Mouse (Mus musculus): Measurements from ENCODE around the gene H2afz. TPM values are rescaled to one million over a fixed set of nuclear protein-coding genes. Genes with fewer than 3 reads are reported as not detected.
A peak's percentile ranks its signal among the peaks of the same experiment; 100 is the strongest.

Gene H2afz
- 1,732 and 2,078 TPM in 2 replicates for total RNA-seq (2012; rRNA removed)
- 1,000 to 10,000 TPM; 1,006 to 3,472 TPM for polyA plus RNA-seq (2012; ENCODE audit: insufficient read depth in 1 of 2, insufficient read length in 2 of 2, low read depth in 1 of 2, low replicate concordance in 2 of 2, missing spikeins in 1 of 2)

DNA sequence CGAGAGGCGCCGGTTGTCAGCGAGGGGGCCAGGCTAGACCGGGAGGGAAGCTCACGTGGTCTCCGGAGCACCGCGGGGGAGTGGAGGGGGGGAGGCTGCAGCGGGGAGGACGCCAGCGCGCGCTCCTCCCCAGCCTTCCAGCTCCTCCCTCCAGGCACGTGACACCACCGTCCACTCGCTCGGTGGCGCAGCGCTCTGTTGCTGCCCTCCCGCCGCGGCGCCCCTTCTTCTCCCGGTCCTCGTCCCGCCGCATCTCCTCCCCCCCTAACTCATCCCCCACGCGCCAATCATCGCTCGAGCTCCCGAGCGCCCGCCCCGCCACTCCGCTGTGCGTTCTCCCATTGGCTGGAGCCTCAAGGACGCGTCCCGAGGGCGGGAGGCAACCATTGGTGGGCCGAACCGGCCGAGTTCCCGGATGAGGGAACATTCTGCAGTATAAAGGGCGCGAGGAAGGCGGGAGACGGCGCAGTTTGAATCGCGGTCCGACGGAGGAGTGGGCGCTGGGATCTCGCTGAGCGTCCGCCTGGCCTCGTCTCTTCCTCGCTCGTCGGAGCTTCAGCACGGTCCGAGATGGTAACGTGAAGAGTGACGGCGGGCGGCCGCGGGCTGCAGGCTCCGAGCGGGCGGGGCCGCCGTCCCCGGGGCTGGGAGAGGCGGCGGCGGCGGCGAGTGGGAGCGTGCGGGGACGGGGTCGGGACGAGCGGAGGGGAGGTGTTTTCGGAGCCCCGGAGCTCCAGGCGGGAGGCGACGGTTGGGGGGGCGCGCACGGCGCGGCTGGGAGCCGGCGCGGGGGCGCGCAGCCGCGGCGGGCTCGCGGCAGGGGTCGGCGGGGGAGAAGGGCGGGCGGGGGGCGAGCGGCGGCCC is at the start of gene H2afz:
TSS of gene H2afz (plus strand) at position 364 of the 864 bp plus-strand sequence.
- Histone ChIP-seq H3K79me2 (ENCODE audit: control insufficient read depth, insufficient read depth, low read length, poor library complexity) (peaks cover 32% of the 10 kb centered on the region), H3K9ac (ENCODE audit: control insufficient read depth, low read depth, low read length, poor library complexity, severe bottlenecking) (peak within 1 kb of the TSS; percentile 96), H3K9me3 (replicated peaks; ENCODE audit: insufficient read depth, low read length) (no peaks in the 10 kb centered on the region), H3K36me3 (ENCODE audit: control insufficient read depth in 1 of 2, insufficient read depth in 2 of 2, low read length in 2 of 2) (peaks cover 3 to 32% of the 10 kb centered on the region in 2 experiments), H3K4me3 (ENCODE audit: control insufficient read depth in 1 of 2, insufficient read depth in 1 of 2, low read depth in 2 of 2, low read length in 2 of 2) (peak within 1 kb of the TSS; percentile 77 to 99), H3K4me1 (ENCODE audit: control insufficient read depth in 1 of 2, insufficient read depth in 2 of 2, low read length in 2 of 2) (peaks cover 5 to 19% of the 10 kb centered on the region in 2 experiments), H3K27me3 (ENCODE audit: control insufficient read depth in 1 of 2, insufficient read depth in 2 of 2, low read length in 2 of 2) (no peaks in the 10 kb centered on the region), H3K27ac (ENCODE audit: control insufficient read depth, low read depth, low read length) (peak within 1 kb of the TSS; percentile 98)
- DNase-seq (ENCODE audit: low read depth, low spot score), result peak; percentile 98
- no peak for TF ChIP-seq RAD21 (IDR thresholded peaks at IDR 0.05; ENCODE audit: low read depth, low read length)
- no peak for TF ChIP-seq MYC (IDR thresholded peaks at IDR 0.05; ENCODE audit: low read depth, low read length)
- peak; percentile 97 to 98 for TF ChIP-seq POLR2A (IDR thresholded peaks at IDR 0.05; ENCODE audit: control insufficient read depth in 1 of 2, insufficient read depth in 1 of 2, low read depth in 1 of 2, low read length in 2 of 2, poor library complexity in 1 of 2)
- no peak for TF ChIP-seq GATA1 (IDR thresholded peaks at IDR 0.05; ENCODE audit: low read depth, low read length)
- no peak for TF ChIP-seq MYB (IDR thresholded peaks at IDR 0.05; ENCODE audit: low read depth, low read length)
- TF ChIP-seq BHLHE40 (IDR thresholded peaks at IDR 0.05; ENCODE audit: borderline replicate concordance, low read depth, low read length), result peak; percentile 90
- TF ChIP-seq CTCF (IDR thresholded peaks at IDR 0.05 in 2 of 3, conservative IDR thresholded peaks at IDR 0.05 in 1 of 3; ENCODE audit: control insufficient read depth in 1 of 3, insufficient read depth in 1 of 3, low read depth in 2 of 3, low read length in 3 of 3, poor library complexity in 1 of 3, severe bottlenecking in 1 of 3), result no peak
- TF ChIP-seq POLR2AphosphoS2 (IDR thresholded peaks at IDR 0.05; ENCODE audit: low read length), result peak; percentile 98
- no peak for TF ChIP-seq ZNF384 (IDR thresholded peaks at IDR 0.05; ENCODE audit: low read depth, low read length)
- TF ChIP-seq MXI1 (IDR thresholded peaks at IDR 0.05; ENCODE audit: low read depth, low read length), result no peak; the same call in 1 of the 2 replicates
- TF ChIP-seq CHD1 (IDR thresholded peaks at IDR 0.05; ENCODE audit: low read depth, low read length), result no peak
- peak; percentile 71 for TF ChIP-seq ELF1 (IDR thresholded peaks at IDR 0.05; ENCODE audit: low read depth, low read length)
- peak; percentile 76 for TF ChIP-seq HCFC1 (IDR thresholded peaks at IDR 0.05; ENCODE audit: low read depth, low read length)
- no peak for TF ChIP-seq SMC3 (IDR thresholded peaks at IDR 0.05; ENCODE audit: low read depth, low read length)
- peak in 1 of 2 experiments; percentile 73; a peak in 2 of 4 replicates for TF ChIP-seq USF2 (IDR thresholded peaks at IDR 0.05; ENCODE audit: borderline replicate concordance in 1 of 2, insufficient read depth in 1 of 2, low read depth in 1 of 2, low read length in 2 of 2)
- TF ChIP-seq E2F4 (IDR thresholded peaks at IDR 0.05; ENCODE audit: borderline replicate concordance, low read depth, low read length), result no peak
- peak; percentile 77; the same call in 1 of the 2 replicates for TF ChIP-seq MAZ (IDR thresholded peaks at IDR 0.05; ENCODE audit: low read depth, low read length)
- peak; percentile 84 for TF ChIP-seq MAX (IDR thresholded peaks at IDR 0.05; ENCODE audit: low read length)
- TF ChIP-seq MEF2A (IDR thresholded peaks at IDR 0.05; ENCODE audit: extremely low read depth, insufficient replicate concordance, low read depth, low read length, poor library complexity, severe bottlenecking), result no peak
- TF ChIP-seq EP300 (IDR thresholded peaks at IDR 0.05; ENCODE audit: low read depth in 1 of 2, low read length in 2 of 2), result no peak
- TF ChIP-seq GABPA (IDR thresholded peaks at IDR 0.05; ENCODE audit: low read depth, low read length), result no peak
- TF ChIP-seq SIN3A (IDR thresholded peaks at IDR 0.05; ENCODE audit: low read length), result peak; percentile 28; the same call in 1 of the 2 replicates
- TF ChIP-seq TCF12 (IDR thresholded peaks at IDR 0.05; ENCODE audit: low read depth, low read length), result peak; percentile 75
- no peak for TF ChIP-seq KAT2A (conservative IDR thresholded peaks at IDR 0.05; ENCODE audit: low read depth, low read length)
- TF ChIP-seq RCOR1 (IDR thresholded peaks at IDR 0.05; ENCODE audit: low read depth, low read length), result no peak
- TF ChIP-seq NELFE (IDR thresholded peaks at IDR 0.05; ENCODE audit: low read depth, low read length), result peak; percentile 99
- no peak for TF ChIP-seq MAFK (IDR thresholded peaks at IDR 0.05; ENCODE audit: borderline replicate concordance, low read depth, low read length)
- TF ChIP-seq USF1 (IDR thresholded peaks at IDR 0.05; ENCODE audit: low read depth, low read length), result peak; percentile 96
- peak; percentile 99 for TF ChIP-seq ZMIZ1 (IDR thresholded peaks at IDR 0.05; ENCODE audit: low read depth, low read length)
- no peak for TF ChIP-seq ZC3H11A (IDR thresholded peaks at IDR 0.05; ENCODE audit: low read depth, low read length)
- peak; percentile 97 for TF ChIP-seq TBP (IDR thresholded peaks at IDR 0.05; ENCODE audit: low read depth, low read length)
- TF ChIP-seq ZKSCAN1 (IDR thresholded peaks at IDR 0.05; ENCODE audit: low read depth, low read length), result no peak
- no peak for TF ChIP-seq JUND (IDR thresholded peaks at IDR 0.05; ENCODE audit: low read depth, low read length)
- no peak for TF ChIP-seq ETS1 (IDR thresholded peaks at IDR 0.05; ENCODE audit: low read depth, low read length)
- no peak for TF ChIP-seq TAL1 (IDR thresholded peaks at IDR 0.05; ENCODE audit: low read length)
